Mouse (Mus musculus) midbrain, embryonic 13.5 days (tissue): Measurements from ENCODE around the gene Ccdc194. TPM values are rescaled to one million over a fixed set of nuclear protein-coding genes. Genes with fewer than 3 reads are reported as not detected.
"Not testable (repeated sequence)": the region's sequence is repeated elsewhere in the genome, so short reads cannot be mapped to it uniquely, and the experiment has no call there.

Experiments
- ATAC-seq: fragments of 200-750 bp; cut with Nextera tagmentation; 2 replicates; pipeline ENCODE4 v1.8.0; 2017; ENCODE audit warnings: mild to moderate bottlenecking, moderate TSS enrichment, moderate library complexity
- H3K27ac ChIP-seq: fragments of 300-500 bp; sonication (generic); 2 replicates; pipeline ENCODE4 v1.5.1; 2015; ENCODE audit warnings: inconsistent platforms, mild to moderate bottlenecking, moderate library complexity
- H3K27me3 ChIP-seq: fragments of 300-500 bp; sonication (generic); 2 replicates; pipeline ENCODE4 v1.6.1; 2015; ENCODE audit warnings: mild to moderate bottlenecking, inconsistent platforms
- H3K36me3 ChIP-seq: fragments of 300-500 bp; sonication (generic); 2 replicates; pipeline ENCODE4 v1.6.1; 2015; ENCODE audit warnings: mild to moderate bottlenecking, inconsistent platforms
- H3K4me1 ChIP-seq: fragments of 300-500 bp; sonication (generic); replicated peaks from 2 replicates; pipeline ENCODE4 v1.6.1; 2015; ENCODE audit warnings: inconsistent platforms
- H3K4me2 ChIP-seq: fragments of 300-500 bp; sonication (generic); replicated peaks from 2 replicates; pipeline ENCODE4 v1.6.1; 2015; ENCODE audit warnings: moderate library complexity, mild to moderate bottlenecking, inconsistent platforms
- H3K4me3 ChIP-seq: fragments of 300-500 bp; sonication (generic); replicated peaks from 2 replicates; pipeline ENCODE4 v1.5.1; 2015; ENCODE audit warnings: mild to moderate bottlenecking, inconsistent platforms
- H3K9ac ChIP-seq: fragments of 300-500 bp; sonication (generic); replicated peaks from 2 replicates; pipeline ENCODE4 v1.6.1; 2015; ENCODE audit warnings: mild to moderate bottlenecking, inconsistent platforms
- H3K9me3 ChIP-seq: fragments of 300-500 bp; sonication (generic); 2 replicates; pipeline ENCODE4 v1.6.1; 2016; ENCODE audit warnings: mild to moderate bottlenecking, inconsistent platforms
- WGBS: fragments of 180-500 bp; shearing (Covaris S2); methylation state at CpG from one replicate; pipeline ENCODE4 v1.1.7; 2015; 5-methylcytosine and 5-hydroxymethylcytosine counted together
- polyA plus RNA-seq: library from polyadenylated mRNA; unstranded; fragments of >200 nt; fragmentation: Nextera tagmentation; extraction: Ambion mirVana; gene quantifications from 2 replicates; pipeline ENCODE4 v1.2.1, GENCODE M21; 2015

Gene Ccdc194
- polyA plus RNA-seq, 1 experiment from 2014 or later, result 0.11 TPM

GRCm38 (mm10) chr8:71526272-71526671 is 761 bp upstream of the Ccdc194 start:
- Histone ChIP-seq H3K4me3 (no peak overlapping the region), H3K36me3 (no peaks in the 10 kb centered on the region), H3K27ac (no peak overlapping the region), H3K9me3 (no peaks in the 10 kb centered on the region), H3K27me3 (peaks cover 55% of the 10 kb centered on the region), H3K9ac (no peak overlapping the region), H3K4me2 (no peak overlapping the region), H3K4me1 (peaks cover 17% of the 10 kb centered on the region; the same call in 1 of the 2 replicates)
- WGBS, result 4% methylated on average over 6 of the region's 6 CpGs
- no peak for ATAC-seq

GRCm38 (mm10) chr8:71521634-71522033 is 3.9 kb downstream of the Ccdc194 start:
- Histone ChIP-seq H3K27me3 (peaks cover 45% of the 10 kb centered on the region), H3K4me3 (no peak overlapping the region), H3K9me3 (no peaks in the 10 kb centered on the region), H3K9ac (no peak overlapping the region), H3K4me2 (no peak overlapping the region; the same call in 1 of the 2 replicates), H3K36me3 (no peaks in the 10 kb centered on the region), H3K27ac (no peak overlapping the region), H3K4me1 (peaks cover 21% of the 10 kb centered on the region; the same call in 1 of the 2 replicates)
- WGBS, result 3% methylated on average over 17 of the region's 17 CpGs
- peak; percentile 84 for ATAC-seq

GRCm38 (mm10) chr8:71519037-71519825 is 6.3 kb downstream of the Ccdc194 start:
- not testable (repeated sequence) for H3K36me3 ChIP-seq, H3K9me3 ChIP-seq, H3K4me2 ChIP-seq, ATAC-seq, H3K4me3 ChIP-seq, H3K9ac ChIP-seq, H3K27ac ChIP-seq
- H3K27me3 ChIP-seq, result peaks cover 21% of the 10 kb centered on the region
- peaks cover 12% of the 10 kb centered on the region; the same call in 1 of the 2 replicates for H3K4me1 ChIP-seq
- 43% methylated on average over 9 of the region's 10 CpGs for WGBS

- no peaks in the 10 kb centered on the region for H3K9me3 ChIP-seq
- no peak overlapping the region for H3K27ac ChIP-seq
- no peak overlapping the region for H3K4me3 ChIP-seq
- 0 out of 2 replicates have a peak, but pooled peaks cover 5% of the 10 kb centered on the region for H3K27me3 ChIP-seq
- H3K36me3 ChIP-seq, result no peaks in the 10 kb centered on the region
- H3K4me1 ChIP-seq, result peaks cover 12% of the 10 kb centered on the region; the same call in 1 of the 2 replicates
- no peak overlapping the region for H3K9ac ChIP-seq
- no peak for ATAC-seq
- H3K4me2 ChIP-seq, result no peak overlapping the region
- 25% methylated on average over 6 of the region's 6 CpGs for WGBS
Observed at GRCm38 (mm10) chr8:71516786-71517185, 8.7 kb downstream of the Ccdc194 start.

- Histone ChIP-seq H3K27me3 (peaks cover 14% of the 10 kb centered on the region), H3K36me3 (no peaks in the 10 kb centered on the region), H3K9ac (no peak overlapping the region), H3K27ac (no peak overlapping the region), H3K4me2 (no peak overlapping the region), H3K4me3 (no peak overlapping the region), H3K4me1 (0 out of 2 replicates have a peak, but pooled peaks cover 10% of the 10 kb centered on the region), H3K9me3 (no peaks in the 10 kb centered on the region)
- WGBS, result 76% methylated on average over 5 of the region's 5 CpGs
- no peak for ATAC-seq
Observed at GRCm38 (mm10) chr8:71515043-71515442, 10.5 kb downstream of the Ccdc194 start.

- Histone ChIP-seq H3K4me2 (no peak overlapping the region), H3K36me3 (no peaks in the 10 kb centered on the region), H3K27me3 (peaks cover 30% of the 10 kb centered on the region), H3K4me1 (0 out of 2 replicates have a peak, but pooled peaks cover 10% of the 10 kb centered on the region), H3K4me3 (no peak overlapping the region), H3K9me3 (no peaks in the 10 kb centered on the region), H3K9ac (no peak overlapping the region), H3K27ac (no peak overlapping the region)
- 79% methylated on average over 15 of the region's 15 CpGs for WGBS
- no peak for ATAC-seq
Observed at GRCm38 (mm10) chr8:71513018-71513754, 12.3 kb downstream of the Ccdc194 start.

- no peak within 1 kb of the TSS for H3K4me3 ChIP-seq
- no peaks in the 10 kb centered on the region for H3K9me3 ChIP-seq
- peaks cover 46% of the 10 kb centered on the region for H3K27me3 ChIP-seq
- no peak within 1 kb of the TSS for H3K4me2 ChIP-seq
- no peaks in the 10 kb centered on the region for H3K36me3 ChIP-seq
- peaks cover 12% of the 10 kb centered on the region for H3K4me1 ChIP-seq
- H3K27ac ChIP-seq, result no peak within 1 kb of the TSS
- no peak within 1 kb of the TSS for H3K9ac ChIP-seq
- ATAC-seq, result no peak
- WGBS, result 79% methylated on average over 14 of the region's 14 CpGs
Observed at GRCm38 (mm10) chr8:71511644-71512043, 13.9 kb downstream of the Ccdc194 start, which contains the start of gene Plvap. Gene Plvap, minus strand, starts transcription at chr8:71511752.

GRCm38 (mm10) chr8:71509316-71509715 is 16.2 kb downstream of the Ccdc194 start:
- no peak for ATAC-seq
- peaks cover 11% of the 10 kb centered on the region for H3K4me1 ChIP-seq
- H3K4me2 ChIP-seq, result no peak overlapping the region
- no peaks in the 10 kb centered on the region for H3K9me3 ChIP-seq
- WGBS, result 66% methylated on average over 2 of the region's 2 CpGs
- H3K27me3 ChIP-seq, result peaks cover 63% of the 10 kb centered on the region
- H3K4me3 ChIP-seq, result no peak overlapping the region
- no peak overlapping the region for H3K27ac ChIP-seq
- no peaks in the 10 kb centered on the region for H3K36me3 ChIP-seq
- no peak overlapping the region for H3K9ac ChIP-seq

- peak overlapping the region; percentile 59 for H3K9ac ChIP-seq
- H3K27ac ChIP-seq, result no peak overlapping the region
- peak; percentile 84 for ATAC-seq
- H3K4me3 ChIP-seq, result peak overlapping the region; percentile 39
- peaks cover 11% of the 10 kb centered on the region for H3K4me1 ChIP-seq
- peak overlapping the region; percentile 63 for H3K4me2 ChIP-seq
- no peaks in the 10 kb centered on the region for H3K9me3 ChIP-seq
- H3K36me3 ChIP-seq, result no peaks in the 10 kb centered on the region
- H3K27me3 ChIP-seq, result peaks cover 63% of the 10 kb centered on the region
- WGBS, result under 1% methylated on average over 61 of the region's 61 CpGs
Observed at GRCm38 (mm10) chr8:71507589-71508104, 17.9 kb downstream of the Ccdc194 start.

- Histone ChIP-seq H3K27me3 (peaks cover 59% of the 10 kb centered on the region), H3K9ac (no peak overlapping the region), H3K36me3 (no peaks in the 10 kb centered on the region), H3K4me2 (no peak overlapping the region), H3K4me1 (peaks cover 11% of the 10 kb centered on the region), H3K27ac (no peak overlapping the region), H3K9me3 (no peaks in the 10 kb centered on the region), H3K4me3 (no peak overlapping the region)
- WGBS, result 89% methylated on average over 4 of the region's 4 CpGs
- no peak for ATAC-seq
Observed at GRCm38 (mm10) chr8:71505979-71506378, 19.5 kb downstream of the Ccdc194 start.

- no peak overlapping the region for H3K4me2 ChIP-seq
- H3K27ac ChIP-seq, result no peak overlapping the region
- peaks cover 52% of the 10 kb centered on the region for H3K27me3 ChIP-seq
- no peaks in the 10 kb centered on the region for H3K9me3 ChIP-seq
- ATAC-seq, result no peak
- H3K4me3 ChIP-seq, result no peak overlapping the region
- peaks cover 11% of the 10 kb centered on the region for H3K4me1 ChIP-seq
- H3K36me3 ChIP-seq, result no peaks in the 10 kb centered on the region
- WGBS, result 89% methylated on average over 4 of the region's 4 CpGs
- no peak overlapping the region for H3K9ac ChIP-seq
Observed at GRCm38 (mm10) chr8:71505326-71505725, 20.2 kb downstream of the Ccdc194 start.

- H3K9me3 ChIP-seq, result no peaks in the 10 kb centered on the region
- no peaks in the 10 kb centered on the region for H3K36me3 ChIP-seq
- H3K4me1 ChIP-seq, result peaks cover 11% of the 10 kb centered on the region
- no peak for ATAC-seq
- 92% methylated on average over 4 of the region's 4 CpGs for WGBS
- H3K27ac ChIP-seq, result no peak overlapping the region
- no peak overlapping the region for H3K4me2 ChIP-seq
- peaks cover 42% of the 10 kb centered on the region for H3K27me3 ChIP-seq
- H3K9ac ChIP-seq, result no peak overlapping the region
- no peak overlapping the region for H3K4me3 ChIP-seq
Observed at GRCm38 (mm10) chr8:71504349-71504748, 21.2 kb downstream of the Ccdc194 start.
